Mouse (Mus musculus): ENCODE data around the gene Olfr160.

Olfr160 gene

GRCm38 (mm10) chr9:37716150-37716549, at the start of gene Olfr160:
TSS of gene Olfr160 (minus strand) at chr9:37716250.
- DNase-seq (ENCODE audit: low read depth in 1 of 2, low spot score in 2 of 2), result no peak

DNA sequence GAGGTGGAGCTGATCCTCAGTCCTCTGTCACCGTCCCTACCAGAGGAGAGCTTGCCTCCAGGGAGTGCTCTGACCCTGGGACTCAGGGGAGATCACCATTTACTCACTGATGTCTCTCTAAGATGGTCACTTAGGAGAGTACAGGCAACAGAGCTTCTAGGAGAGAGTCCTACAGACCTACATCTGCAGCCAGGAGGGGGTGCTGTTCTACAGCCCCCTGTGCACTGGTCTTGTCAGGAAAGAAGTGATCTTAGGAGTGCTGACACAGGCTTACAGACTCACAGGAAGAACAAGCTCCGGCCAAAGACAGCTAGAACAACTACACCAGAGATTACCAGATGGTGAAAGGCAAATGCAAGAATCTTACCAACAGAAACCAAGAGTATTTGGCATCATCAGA, 46.5 kb upstream of the Olfr160 start:
- no peak for DNase-seq (ENCODE audit: low read depth in 1 of 2, low spot score in 2 of 2)

- no peak for DNase-seq (ENCODE audit: low read depth in 1 of 2, low spot score in 2 of 2)
Observed at GRCm38 (mm10) chr9:37761728-37762127, 45.7 kb upstream of the Olfr160 start.

- DNase-seq (ENCODE audit: low read depth in 1 of 2, low spot score in 2 of 2), result no peak
Observed at GRCm38 (mm10) chr9:37752006-37752405, 36.0 kb upstream of the Olfr160 start.

GRCm38 (mm10) chr9:37751467-37751866, 35.4 kb upstream of the Olfr160 start:
- no peak for DNase-seq (ENCODE audit: low read depth in 1 of 2, low spot score in 2 of 2)

GRCm38 (mm10) chr9:37750319-37751075, 34.4 kb upstream of the Olfr160 start:
- DNase-seq (ENCODE audit: low read depth in 1 of 2, low spot score in 2 of 2), result no peak

DNA sequence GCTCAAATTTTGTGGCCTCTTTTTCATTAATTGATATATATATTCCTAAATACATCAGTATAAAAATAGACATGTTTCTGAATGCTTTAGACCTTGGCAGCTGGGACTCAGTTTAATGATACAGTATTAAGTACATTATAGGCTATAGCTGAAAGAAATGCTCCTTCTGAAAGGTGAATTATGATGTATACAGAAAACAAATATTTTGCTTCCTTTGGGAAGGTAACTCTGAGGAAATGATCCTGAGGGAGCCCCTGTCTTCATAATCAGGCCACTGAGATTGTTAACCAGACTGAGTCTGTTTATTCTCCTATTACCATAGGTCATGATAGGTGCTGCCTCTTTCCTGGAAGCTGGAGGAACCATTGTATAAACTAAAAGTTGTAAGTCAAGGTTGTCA, 28.8 kb upstream of the Olfr160 start, which contains the start of gene Olfr874:
TSS of gene Olfr874 (plus strand) at position 301 of the 400 bp plus-strand sequence.
- no peak for DNase-seq (ENCODE audit: low read depth in 1 of 2, low spot score in 2 of 2)

DNA sequence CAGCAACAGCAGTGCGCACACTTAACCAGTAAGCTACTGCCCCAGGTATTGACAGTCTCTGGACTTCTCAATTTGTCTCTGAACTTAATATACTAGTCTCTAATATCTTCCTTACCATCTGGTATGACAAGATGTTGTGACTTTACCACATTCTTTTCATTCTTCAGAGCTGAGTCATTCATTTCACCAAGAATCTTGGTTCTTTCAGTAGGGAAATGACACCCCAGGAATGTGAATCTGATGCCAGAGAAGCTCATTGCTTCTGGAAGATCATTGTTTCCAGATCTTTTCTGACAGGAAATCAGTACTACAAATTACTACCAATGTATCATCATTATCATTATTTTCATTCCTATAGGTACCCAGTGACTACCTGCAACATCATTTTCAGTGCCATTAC, 18.3 kb upstream of the Olfr160 start:
- DNase-seq (ENCODE audit: low read depth in 1 of 2, low spot score in 2 of 2), result no peak

DNA sequence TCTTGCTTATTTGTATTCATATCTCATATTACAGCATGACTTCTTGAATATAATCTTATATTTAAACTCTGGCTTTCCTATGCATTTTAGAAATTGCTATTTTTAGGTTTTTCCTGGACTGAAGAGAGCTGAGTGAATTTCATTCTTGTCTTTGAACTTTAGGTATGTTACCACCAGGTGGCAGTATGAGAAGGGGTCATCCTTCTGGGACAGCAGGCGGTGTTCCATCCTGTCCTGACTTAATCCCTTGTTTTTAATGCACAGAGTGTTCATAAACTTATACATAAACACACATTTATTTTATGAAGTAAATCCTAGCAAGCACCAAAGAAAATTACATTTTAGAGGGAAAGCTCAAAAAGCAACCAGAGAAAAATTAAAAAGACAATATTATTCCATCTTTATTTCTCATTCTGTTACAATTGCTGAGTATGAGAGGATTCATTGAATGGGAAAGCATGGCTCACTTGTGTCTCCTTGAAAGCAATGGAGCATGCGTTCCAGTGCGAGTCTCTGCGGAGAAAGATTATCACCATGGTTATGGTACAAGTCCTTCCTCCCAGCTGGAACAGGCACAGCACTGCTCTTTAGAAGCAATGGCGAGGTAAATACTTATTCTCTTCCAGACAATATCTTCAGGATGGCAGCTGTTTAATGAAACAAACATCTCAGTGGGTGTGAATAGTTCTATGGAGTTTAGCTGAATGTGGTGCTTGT, 25.9 kb downstream of the Olfr160 start:
- DNase-seq (ENCODE audit: low read depth in 1 of 2, low spot score in 2 of 2), result no peak

DNA sequence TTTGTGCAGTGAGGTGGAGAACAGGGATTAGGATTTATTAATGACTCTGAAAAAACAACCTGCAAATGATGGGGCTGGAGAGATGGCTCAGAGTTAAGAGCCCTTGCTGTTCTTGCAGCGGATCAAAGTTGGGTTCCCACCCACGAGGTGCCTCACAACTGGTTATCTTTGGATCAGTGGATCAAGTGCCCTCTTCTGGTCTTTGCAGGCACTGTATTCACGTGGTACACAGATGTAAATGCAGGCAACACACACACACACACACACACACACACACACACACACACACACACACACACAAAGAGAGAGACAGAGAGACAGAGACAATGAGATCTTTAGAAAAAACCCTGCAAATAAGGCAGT, 28.1 kb downstream of the Olfr160 start:
- DNase-seq (ENCODE audit: low read depth in 1 of 2, low spot score in 2 of 2), result no peak

DNA sequence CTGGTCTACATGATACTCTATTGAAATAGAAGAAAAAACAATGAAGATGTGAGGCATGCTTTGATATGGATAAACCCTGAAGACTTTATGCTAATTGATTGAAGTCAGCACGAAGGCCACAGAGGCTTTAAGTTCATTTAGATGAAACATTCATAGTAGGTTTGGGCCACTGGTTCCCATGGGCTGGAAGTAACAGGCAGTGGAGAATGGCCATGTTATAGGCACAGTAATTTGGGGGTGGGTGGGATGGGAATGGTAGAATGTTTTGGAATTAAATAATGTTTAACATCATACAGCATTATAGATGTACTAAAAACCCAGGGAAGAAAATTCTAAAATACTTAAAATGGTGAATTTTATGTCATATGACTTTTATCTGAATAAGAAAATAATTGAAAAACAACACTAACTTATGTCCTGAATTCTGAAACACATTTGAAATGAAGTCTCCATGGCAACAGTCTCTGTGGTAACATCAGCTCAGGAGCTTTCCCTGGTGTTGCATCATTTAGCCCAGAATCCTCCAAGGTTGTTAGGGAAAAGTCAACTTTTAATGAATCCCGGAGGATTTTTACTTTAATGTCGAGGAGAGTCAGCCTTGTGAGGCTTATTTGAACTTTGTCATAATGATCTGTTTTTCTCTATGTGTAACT, 28.6 kb downstream of the Olfr160 start:
- DNase-seq (ENCODE audit: low read depth in 1 of 2, low spot score in 2 of 2), result no peak

DNA sequence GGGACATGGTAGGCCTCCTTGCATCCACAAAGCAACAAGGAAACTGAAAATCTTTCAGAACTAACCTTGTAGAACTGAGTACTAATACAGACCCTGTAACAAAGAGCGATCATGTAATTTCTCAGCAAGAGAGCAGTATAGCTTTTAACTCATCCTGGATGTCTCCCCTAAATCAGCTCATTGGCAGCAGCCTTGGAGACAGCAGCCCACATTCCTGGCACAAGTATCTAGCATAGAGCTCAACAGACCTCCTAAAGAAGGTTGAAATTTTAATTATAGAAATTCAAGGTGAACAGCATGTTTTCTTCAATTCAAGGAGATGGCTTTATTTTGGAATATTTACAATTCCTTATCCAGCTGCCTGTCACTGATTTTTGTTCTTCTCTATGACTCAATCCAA, 34.9 kb downstream of the Olfr160 start:
- DNase-seq (ENCODE audit: low read depth in 1 of 2, low spot score in 2 of 2), result no peak

GRCm38 (mm10) chr9:37675287-37675686, 40.8 kb downstream of the Olfr160 start:
- no peak for DNase-seq (ENCODE audit: low read depth in 1 of 2, low spot score in 2 of 2)

DNA sequence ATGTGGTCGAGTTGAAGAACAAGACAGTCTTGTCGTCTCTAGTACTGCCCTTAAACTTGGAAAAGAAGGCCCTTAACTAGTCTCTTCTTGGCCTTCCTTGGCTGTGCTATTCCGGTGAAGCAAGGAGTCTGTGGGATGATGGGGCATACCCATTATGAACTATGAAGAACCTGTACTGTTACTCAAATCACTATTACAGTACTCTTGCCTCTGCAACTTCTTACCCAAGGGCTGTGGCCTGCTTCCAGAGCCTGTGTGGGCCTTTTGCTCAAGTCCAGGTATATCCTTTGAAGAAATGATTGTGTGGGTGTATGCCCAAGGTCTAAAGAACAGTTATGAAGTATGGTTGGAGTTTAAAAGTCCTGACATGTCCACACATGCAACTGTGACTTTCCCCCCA, 45.8 kb downstream of the Olfr160 start:
- DNase-seq (ENCODE audit: low read depth in 1 of 2, low spot score in 2 of 2), result no peak

DNA sequence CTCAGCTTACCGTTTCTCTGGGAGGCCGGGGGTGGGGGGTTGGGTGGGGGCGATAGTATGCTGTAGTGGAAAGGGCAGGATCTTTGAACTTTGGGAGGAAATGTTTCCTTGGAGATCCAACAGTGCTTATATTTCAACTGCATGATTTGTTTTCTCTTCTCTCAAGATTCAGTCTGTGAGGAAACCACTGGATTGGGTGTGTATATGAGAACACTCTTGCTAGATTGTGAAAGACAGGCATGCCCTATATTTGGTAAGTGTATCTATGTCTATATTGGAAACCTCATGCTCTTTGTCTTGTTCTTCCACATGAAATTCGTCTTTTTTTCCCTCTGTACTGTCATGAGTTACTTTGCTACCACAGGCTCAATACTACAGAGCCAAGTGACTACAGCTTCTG, 46.4 kb downstream of the Olfr160 start:
- no peak for DNase-seq (ENCODE audit: low read depth in 1 of 2, low spot score in 2 of 2)

DNA sequence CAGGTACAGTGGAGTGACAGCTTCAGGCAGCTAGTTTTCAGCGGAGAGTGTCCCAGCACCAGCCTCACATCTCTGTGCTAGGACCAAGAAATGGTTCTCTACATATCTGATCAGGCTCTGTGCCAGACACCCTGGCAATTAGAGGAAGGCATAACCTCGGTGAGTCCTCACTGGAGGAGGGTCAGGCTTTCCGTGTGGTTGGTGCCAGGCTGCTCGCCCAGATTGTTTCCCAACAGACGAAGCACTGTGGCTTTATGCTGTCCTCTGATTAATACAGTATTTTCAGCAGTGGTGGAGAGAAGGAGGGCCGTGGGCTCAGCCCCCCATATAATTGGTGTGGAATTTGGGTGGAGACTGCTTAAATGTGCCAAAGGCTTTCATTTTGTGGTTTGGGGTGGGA, 46.9 kb downstream of the Olfr160 start, which contains the start of gene Panx3:
TSS of gene Panx3 (minus strand) at position 121 of the 400 bp plus-strand sequence.
- DNase-seq (ENCODE audit: low read depth in 1 of 2, low spot score in 2 of 2), result no peak

- no peak for DNase-seq (ENCODE audit: low read depth in 1 of 2, low spot score in 2 of 2)
Observed at GRCm38 (mm10) chr9:37666045-37666444, 50.0 kb downstream of the Olfr160 start.

- no peak for DNase-seq (ENCODE audit: low read depth in 1 of 2, low spot score in 2 of 2)
Observed at GRCm38 (mm10) chr9:37664604-37665003, 51.4 kb downstream of the Olfr160 start.

GRCm38 (mm10) chr9:37663210-37663609, 52.8 kb downstream of the Olfr160 start:
- no peak for DNase-seq (ENCODE audit: low read depth in 1 of 2, low spot score in 2 of 2)

GRCm38 (mm10) chr9:37659413-37659812, 56.6 kb downstream of the Olfr160 start:
- no peak for DNase-seq (ENCODE audit: low read depth in 1 of 2, low spot score in 2 of 2)

All from monocyte, adult 2 months (primary cell).